ENCODE assay signal across 7 mouse cellular contexts in genomic region chr4:137864769-137865168, GRCm38 (mm10). TPM values are rescaled to one million over a fixed set of nuclear protein-coding genes. Genes with fewer than 3 reads are reported as not detected.
DNase-seq lines count a peak whose midpoint lies in the region; ATAC-seq lines count a peak whose summit lies in the region.

No protein-coding gene starts in this region.

- WGBS in heart, embryonic 13.5 days, result 31% methylated on average over 9 of the region's 9 CpGs
- WGBS in liver, embryonic 11.5 days, result 35% methylated on average over 9 of the region's 9 CpGs

- no peaks in the 10 kb centered on the region; the same call in 1 of the 2 replicates for H3K27me3 ChIP-seq in heart, embryonic 13.5 days (replicated peaks)
- peaks cover 34% of the 10 kb centered on the region for H3K27me3 ChIP-seq in liver, embryonic 11.5 days (replicated peaks; ENCODE audit: control insufficient read depth, insufficient read depth, low read length)

- H3K4me3 ChIP-seq in heart, embryonic 13.5 days, result peak overlapping the region; percentile 85
- no peak overlapping the region for H3K4me3 ChIP-seq in liver, embryonic 11.5 days (ENCODE audit: low read depth, low read length)

- H3K4me2 ChIP-seq in heart, embryonic 13.5 days, result peak overlapping the region; percentile 96
- H3K4me2 ChIP-seq in liver, embryonic 11.5 days, result peak overlapping the region; percentile 39

- H3K4me1 ChIP-seq in heart, embryonic 13.5 days, result peaks cover 79% of the 10 kb centered on the region
- H3K4me1 ChIP-seq in liver, embryonic 11.5 days (replicated peaks; ENCODE audit: control insufficient read depth, insufficient read depth, low read length), result peaks cover 57% of the 10 kb centered on the region

- no peak for ATAC-seq in heart, embryonic 13.5 days (ENCODE audit: extremely low read depth, insufficient number of reproducible peaks, low FRiP score, low TSS enrichment)
- no peak for ATAC-seq in liver, embryonic 11.5 days (replicated peaks; ENCODE audit: low FRiP score)
- no peak for ATAC-seq in CD4-positive, CD25-positive, alpha-beta regulatory T cell, adult 4 months

- no peaks in the 10 kb centered on the region for H3K9me3 ChIP-seq in heart, embryonic 13.5 days
- no peaks in the 10 kb centered on the region for H3K9me3 ChIP-seq in liver, embryonic 11.5 days (ENCODE audit: control insufficient read depth, low read length)

- DNase-seq in 416B (ENCODE audit: low read depth), result peak; percentile 78
- DNase-seq in brain, adult 2 months (ENCODE audit: low read depth, low spot score), result peak; percentile 93
- DNase-seq in liver, embryonic 11.5 days (ENCODE audit: low spot score), result no peak
- DNase-seq in right cerebral cortex, adult 2 months (ENCODE audit: low spot score in 2 of 2), result peak; percentile 62 to 64
- no peak for DNase-seq in urinary bladder, postnatal 4 days (ENCODE audit: low spot score in 2 of 2)

- H3K36me3 ChIP-seq in heart, embryonic 13.5 days, result no peaks in the 10 kb centered on the region
- no peaks in the 10 kb centered on the region for H3K36me3 ChIP-seq in liver, embryonic 11.5 days (ENCODE audit: control insufficient read depth, insufficient read depth, low read length)

- peak overlapping the region; percentile 30; the same call in 1 of the 2 replicates for H3K27ac ChIP-seq in heart, embryonic 13.5 days (replicated peaks)
- no peak overlapping the region for H3K27ac ChIP-seq in liver, embryonic 11.5 days (ENCODE audit: low read depth, low read length)

- H3K9ac ChIP-seq in heart, embryonic 13.5 days, result peak overlapping the region; percentile 93
- H3K9ac ChIP-seq in liver, embryonic 11.5 days (ENCODE audit: low read depth, low read length), result no peak overlapping the region

RNA-seq across cellular contexts. Expression of gene Ece1, which starts 2.7 kb away (rescaled TPM):
- polyA plus RNA-seq in heart, embryonic 13.5 days (2015; fragmentation: Nextera tagmentation; extraction: Ambion mirVana), result 77.4 and 78.9 TPM in 2 replicates
- polyA plus RNA-seq in liver, embryonic 11.5 days (2014; fragmentation: Nextera tagmentation; extraction: Ambion mirVana), result 51.9 and 61.4 TPM in 2 replicates
- polyA plus RNA-seq in CD4-positive, CD25-positive, alpha-beta regulatory T cell, adult 4 months (2017; shearing (Covaris generic)), result 10 to 100 TPM; 15.9 to 23.4 TPM

Comparison
In these comparisons a context has a peak if more than half of its experiments do, and no peak if none do; other contexts are left out.
1. DNase-seq: peak in 416B (single experiment), brain, adult 2 months (single experiment) and right cerebral cortex, adult 2 months (2 of 2); none in liver, embryonic 11.5 days (single experiment) and urinary bladder, postnatal 4 days (0 of 2).